Mouse (Mus musculus) lung, embryonic 14.5 days (tissue): Measurements from ENCODE around the gene Slc38a4. TPM values are rescaled to one million over a fixed set of nuclear protein-coding genes. Genes with fewer than 3 reads are reported as not detected.

ENCODE experiments used
- ATAC-seq: fragments of 200-750 bp; cut with Nextera tagmentation; 2 replicates; pipeline ENCODE4 v1.8.0; 2017; ENCODE audit warnings: mild to moderate bottlenecking, moderate TSS enrichment, moderate library complexity; ENCODE audit not compliant: insufficient read depth
- DNase-seq: peaks from one replicate; pipeline ENCODE4 v3.0.0-alpha.2; 2015
- H3K27ac ChIP-seq: fragments of 300-500 bp; sonication (generic); 2 replicates; pipeline ENCODE4 v1.5.1; 2014; ENCODE audit warnings: low read depth, mild to moderate bottlenecking, moderate library complexity
- H3K27me3 ChIP-seq: fragments of 300-500 bp; sonication (generic); 2 replicates; pipeline ENCODE4 v1.6.1; 2014; ENCODE audit warnings: low read length, control low read depth; ENCODE audit not compliant: insufficient read depth
- H3K36me3 ChIP-seq: fragments of 300-500 bp; sonication (generic); 2 replicates; pipeline ENCODE4 v1.6.1; 2014; ENCODE audit warnings: control low read depth; ENCODE audit not compliant: insufficient read depth
- H3K4me1 ChIP-seq: fragments of 300-500 bp; sonication (generic); 2 replicates; pipeline ENCODE4 v1.6.1; 2014; ENCODE audit warnings: antibody characterized with exemption, control low read depth; ENCODE audit not compliant: insufficient read depth
- H3K4me2 ChIP-seq: fragments of 300-500 bp; sonication (generic); 2 replicates; pipeline ENCODE4 v1.6.1; 2014; ENCODE audit warnings: mild to moderate bottlenecking
- H3K4me3 ChIP-seq: fragments of 300-500 bp; sonication (generic); 2 replicates; pipeline ENCODE4 v1.5.1; 2014; ENCODE audit warnings: low read depth, low read length
- H3K9ac ChIP-seq: fragments of 300-500 bp; sonication (generic); 2 replicates; pipeline ENCODE4 v1.6.1; 2014
- H3K9me3 ChIP-seq: fragments of 300-500 bp; sonication (generic); 2 replicates; pipeline ENCODE4 v1.6.1; 2016; ENCODE audit warnings: low read depth, low read length, control low read depth
- CTCF ChIP-seq: IDR thresholded peaks from 2 replicates; pipeline ENCODE4 v1.5.1; 2016; ENCODE audit warnings: antibody characterized with exemption, low read depth
- WGBS: fragments of 180-500 bp; shearing (Covaris S2); extraction: QIAGEN DNeasy Blood & Tissue Kit; methylation state at CpG from one replicate; pipeline ENCODE4 v1.1.7; 2014; 5-methylcytosine and 5-hydroxymethylcytosine counted together
- polyA plus RNA-seq: library from polyadenylated mRNA; unstranded; fragments of >200 nt; fragmentation: Nextera tagmentation; extraction: Ambion mirVana; gene quantifications from 2 replicates; pipeline ENCODE4 v1.2.1, GENCODE M21; 2014

Gene Slc38a4
- polyA plus RNA-seq = 92.3 and 93.8 TPM in 2 replicates

DNA sequence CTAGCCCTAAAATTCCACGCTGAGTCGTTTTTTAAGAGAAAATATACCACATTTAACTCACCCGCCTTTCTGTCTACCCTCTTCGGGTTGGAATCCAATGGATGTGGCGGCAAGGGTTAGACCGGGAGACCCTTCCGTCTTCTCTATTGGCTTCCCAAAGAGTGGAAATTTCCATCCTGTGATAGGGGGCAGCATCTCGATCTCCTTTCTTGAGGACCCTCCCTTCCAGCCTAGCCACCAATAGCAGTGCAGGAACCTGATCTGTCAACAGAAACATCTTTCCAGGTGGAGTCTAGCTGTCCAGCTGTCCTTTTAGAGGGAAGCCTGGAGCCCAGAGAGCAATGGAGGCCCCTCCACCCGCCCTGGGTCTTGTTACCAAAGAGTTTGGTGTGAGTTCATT, at the start of gene Slc38a4:
TSS of gene Slc38a4 (minus strand) at position 163 of the 400 bp plus-strand sequence.
- Histone ChIP-seq H3K27me3 (no peaks in the 10 kb centered on the region), H3K4me1 (peaks cover 11% of the 10 kb centered on the region; the same call in 1 of the 2 replicates), H3K4me3 (peak within 1 kb of the TSS; percentile 54), H3K4me2 (peak within 1 kb of the TSS; percentile 70), H3K27ac (peak within 1 kb of the TSS; percentile 76), H3K9me3 (peaks cover 11% of the 10 kb centered on the region; the same call in 1 of the 2 replicates), H3K9ac (peak within 1 kb of the TSS; percentile 71), H3K36me3 (no peaks in the 10 kb centered on the region)
- TF ChIP-seq CTCF = peak; percentile 39; the same call in 1 of the 2 replicates
- DNase-seq (peak; percentile 87), ATAC-seq (peak; percentile 89)
- 54% methylated on average over 9 of the region's 9 CpGs for WGBS

GRCm38 (mm10) chr15:97104889-97105391, 49.2 kb upstream of the Slc38a4 start:
- Histone ChIP-seq H3K36me3 (no peaks in the 10 kb centered on the region), H3K4me3 (no peak overlapping the region), H3K27ac (no peak overlapping the region), H3K27me3 (no peaks in the 10 kb centered on the region), H3K9me3 (no peaks in the 10 kb centered on the region), H3K4me1 (peaks cover 21% of the 10 kb centered on the region), H3K4me2 (no peak overlapping the region), H3K9ac (no peak overlapping the region)
- DNase-seq (peak; percentile 36), ATAC-seq (no peak)
- TF ChIP-seq CTCF = no peak
- WGBS = 14% methylated on average over 3 of the region's 3 CpGs

DNA sequence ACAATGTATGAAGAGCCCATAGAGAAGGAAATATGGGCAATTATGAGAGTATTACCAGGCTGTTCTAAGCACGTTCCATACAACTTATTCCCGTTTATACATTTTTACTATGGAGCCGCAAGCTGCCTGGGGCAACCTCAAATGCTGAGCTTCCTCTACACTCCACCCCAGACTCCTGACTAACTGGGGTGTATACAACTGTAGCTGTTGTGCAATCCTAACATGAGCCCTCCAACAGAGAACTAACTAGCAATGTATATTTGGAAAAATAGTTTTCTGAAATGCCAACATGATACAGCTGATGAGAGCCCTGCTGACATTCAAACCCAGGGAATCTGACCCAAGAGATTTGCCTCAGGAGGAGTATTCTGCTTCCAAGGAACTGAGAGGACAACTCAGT, 48.3 kb upstream of the Slc38a4 start:
- Histone ChIP-seq H3K27me3 (no peaks in the 10 kb centered on the region), H3K9ac (no peak overlapping the region), H3K9me3 (no peaks in the 10 kb centered on the region), H3K4me2 (no peak overlapping the region), H3K4me3 (no peak overlapping the region), H3K4me1 (peaks cover 21% of the 10 kb centered on the region), H3K27ac (no peak overlapping the region), H3K36me3 (no peaks in the 10 kb centered on the region)
- WGBS = 86% methylated on average over 3 of the region's 3 CpGs
- TF ChIP-seq CTCF = no peak
- no peak for DNase-seq
- ATAC-seq = no peak

DNA sequence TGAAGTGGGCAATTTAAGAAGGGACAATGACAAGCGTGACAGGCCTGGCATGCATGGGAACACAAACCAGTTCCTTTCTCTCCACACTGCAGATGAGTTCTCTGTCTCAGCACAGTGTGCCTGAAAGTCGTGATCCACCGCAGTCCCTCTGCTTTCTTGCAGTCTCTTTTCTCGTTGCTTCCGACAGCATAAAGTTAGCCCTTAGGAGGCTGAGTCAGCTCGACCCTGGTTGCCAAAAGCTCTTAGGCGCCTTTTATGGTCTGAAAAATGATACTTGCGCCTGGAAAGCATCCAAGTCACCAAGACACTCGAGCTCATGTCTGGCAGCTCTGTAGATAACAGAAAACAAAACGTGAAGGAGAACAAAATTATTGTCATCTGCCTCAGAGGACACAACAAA, 47.1 kb upstream of the Slc38a4 start:
- ATAC-seq = peak; percentile 71; the same call in 1 of the 2 replicates
- H3K4me3 ChIP-seq = no peak overlapping the region
- DNase-seq = peak; percentile 93

DNA sequence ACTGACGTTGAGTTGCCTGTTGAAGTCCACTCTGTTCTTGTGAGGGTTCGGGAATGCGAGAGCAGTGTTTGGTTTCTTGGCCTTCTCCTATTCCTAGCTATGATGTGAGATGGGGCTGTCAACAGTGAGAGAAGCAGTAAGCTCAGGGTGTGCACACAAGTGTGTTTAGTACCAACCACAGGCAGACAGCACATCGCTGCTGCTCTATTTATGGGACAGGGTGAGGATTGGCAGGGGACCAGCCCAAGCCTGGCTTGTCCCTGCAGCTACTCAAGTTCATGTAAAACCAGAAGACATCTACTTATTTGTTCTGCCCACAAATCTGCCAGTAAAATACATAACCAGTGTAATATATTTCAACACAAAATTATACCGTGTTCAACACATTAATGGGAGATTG, 46.4 kb upstream of the Slc38a4 start:
- Histone ChIP-seq H3K4me2 (no peak overlapping the region), H3K9ac (no peak overlapping the region), H3K27ac (peak overlapping the region; percentile 76; the same call in 1 of the 2 replicates), H3K9me3 (no peaks in the 10 kb centered on the region), H3K27me3 (no peaks in the 10 kb centered on the region), H3K4me1 (peaks cover 21% of the 10 kb centered on the region), H3K36me3 (no peaks in the 10 kb centered on the region), H3K4me3 (no peak overlapping the region)
- ATAC-seq (no peak), DNase-seq (peak; percentile 40)
- WGBS = 79% methylated on average over 5 of the region's 5 CpGs
- no peak for TF ChIP-seq CTCF

More for the DNA sequence above, 47.1 kb upstream of the Slc38a4 start:
- no peak for TF ChIP-seq CTCF
- Histone ChIP-seq H3K27ac (peak overlapping the region; percentile 76), H3K27me3 (no peaks in the 10 kb centered on the region), H3K4me2 (no peak overlapping the region), H3K4me1 (peaks cover 21% of the 10 kb centered on the region), H3K36me3 (no peaks in the 10 kb centered on the region), H3K9ac (no peak overlapping the region), H3K9me3 (no peaks in the 10 kb centered on the region)
- 29% methylated on average over 10 of the region's 10 CpGs for WGBS

- H3K27ac ChIP-seq = no peak overlapping the region
- H3K9me3 ChIP-seq = no peaks in the 10 kb centered on the region; the same call in 1 of the 2 replicates
- H3K4me2 ChIP-seq = no peak overlapping the region
- no peak overlapping the region for H3K4me3 ChIP-seq
- 94% methylated on average over 10 of the region's 10 CpGs for WGBS
- TF ChIP-seq CTCF = no peak
- no peak for DNase-seq
- peaks cover 15% of the 10 kb centered on the region for H3K4me1 ChIP-seq
- no peak overlapping the region for H3K9ac ChIP-seq
- no peak for ATAC-seq
- H3K36me3 ChIP-seq = no peaks in the 10 kb centered on the region
- H3K27me3 ChIP-seq = no peaks in the 10 kb centered on the region
These were observed 43.3 kb upstream of the Slc38a4 start for GRCm38 (mm10) chr15:97099101-97099500.

GRCm38 (mm10) chr15:97097548-97097947, 41.8 kb upstream of the Slc38a4 start:
- TF ChIP-seq CTCF = no peak
- H3K4me1 ChIP-seq = peaks cover 7% of the 10 kb centered on the region
- no peaks in the 10 kb centered on the region for H3K36me3 ChIP-seq
- H3K4me2 ChIP-seq = no peak overlapping the region
- no peaks in the 10 kb centered on the region for H3K27me3 ChIP-seq
- H3K27ac ChIP-seq = no peak overlapping the region
- H3K9ac ChIP-seq = no peak overlapping the region
- DNase-seq (no peak), ATAC-seq (no peak)
- no peaks in the 10 kb centered on the region; the same call in 1 of the 2 replicates for H3K9me3 ChIP-seq
- no peak overlapping the region for H3K4me3 ChIP-seq
- WGBS = 70% methylated on average over 4 of the region's 4 CpGs
